Mouse (Mus musculus) myocyte (in vitro differentiated cells): ENCODE data around the gene Rpl38.

Source experiments
- POLR2A ChIP-seq: IDR thresholded peaks from one replicate; pipeline ENCODE4 v1.6.1; 2011; ENCODE audit warnings: low read depth, mild to moderate bottlenecking, control low read depth, moderate library complexity; ENCODE audit not compliant: insufficient read length
- USF1 ChIP-seq: IDR thresholded peaks from one replicate; pipeline ENCODE4 v1.6.1; 2011; ENCODE audit warnings: low read depth, mild to moderate bottlenecking, control low read depth, moderate library complexity

DNA sequence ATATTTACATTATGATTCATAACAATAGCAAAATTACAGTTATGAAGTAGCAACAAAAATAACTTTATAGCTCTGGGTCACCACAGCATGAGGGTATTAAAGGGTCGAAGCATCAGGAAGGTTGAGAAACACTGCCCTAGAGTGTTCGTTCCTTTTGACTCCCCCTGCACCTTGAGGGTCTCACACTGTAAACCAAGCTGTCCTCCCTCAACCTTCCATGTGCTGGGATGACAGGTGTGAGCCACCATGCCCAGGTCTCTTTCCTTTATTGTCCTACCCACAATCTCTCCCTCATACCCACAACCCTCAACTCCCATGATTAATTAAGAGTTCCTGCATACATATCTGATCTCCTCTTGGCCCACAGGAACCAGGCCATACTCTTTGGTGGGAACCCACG, 43.1 kb downstream of the Rpl38 start:
- TF ChIP-seq POLR2A (no peak), USF1 (no peak)
